Mouse (Mus musculus): Measurements from ENCODE around the gene 4932438H23Rik. TPM values are rescaled to one million over a fixed set of nuclear protein-coding genes. Genes with fewer than 3 reads are reported as not detected.

4932438H23Rik gene
- not detected in 2 replicates for polyA plus RNA-seq (2012; ENCODE audit: low replicate concordance)

GRCm38 (mm10) chr16:91095022-91095421, at the start of gene 4932438H23Rik:
TSS of gene 4932438H23Rik (minus strand) at chr16:91095122.

GRCm38 (mm10) chr16:91044270-91045182, 50.4 kb downstream of the 4932438H23Rik start, which contains the start of gene Paxbp1:
TSS of gene Paxbp1 (minus strand) at chr16:91044543.

GRCm38 (mm10) chr16:91011021-91011683, 83.8 kb downstream of the 4932438H23Rik start, which contains the start of gene Synj1:
TSS of gene Synj1 (minus strand) at chr16:91011308.

Other genes starting within 250 kb of the 4932438H23Rik start
- gene Cfap298, start 160.0 kb downstream of the 4932438H23Rik start, polyA plus RNA-seq (2012; ENCODE audit: low replicate concordance): 16.7 and 27.0 TPM in 2 replicates
- 59.6 and 98.0 TPM in 2 replicates for gene Synj1, start 83.8 kb downstream of the 4932438H23Rik start, polyA plus RNA-seq (2012; ENCODE audit: low replicate concordance)
- gene Paxbp1, start 50.6 kb downstream of the 4932438H23Rik start, polyA plus RNA-seq (2012; ENCODE audit: low replicate concordance): 31.6 and 43.3 TPM in 2 replicates
- not detected in 2 replicates for gene Olig2, start 130.3 kb upstream of the 4932438H23Rik start, polyA plus RNA-seq (2012; ENCODE audit: low replicate concordance)
- 0.09 and 0.39 TPM in 2 replicates for gene Olig1, start 174.7 kb upstream of the 4932438H23Rik start, polyA plus RNA-seq (2012; ENCODE audit: low replicate concordance)

Data from hematopoietic multipotent progenitor cell, adult 10-12 weeks (in vitro differentiated cells).